Mouse (Mus musculus) mouse embryonic stem cell (cell line): ENCODE measurements around the gene Ddb1.

Experiments
- in situ Hi-C, 2 experiments: fragments of 300-500 bp; cut with MboI; formaldehyde crosslinking; loops; 1 replicate in 1 of 2; 3 replicates in 1 of 2; pipeline ENCODE4 v1.14.3; 2019 to 2020; ENCODE audit warnings: low sequenced_read_pairs in 2 of 2, low pct_unique_long_range_greater_than_20kb in 1 of 2, mixed read lengths in 1 of 2; ENCODE audit not compliant: unreplicated experiment in 1 of 2

The Ddb1 gene

GRCm38 (mm10) chr19:10587231-10587630 lies 17.9 kb upstream of the Ddb1 start:
- in situ Hi-C loops, result no loop called here

DNA sequence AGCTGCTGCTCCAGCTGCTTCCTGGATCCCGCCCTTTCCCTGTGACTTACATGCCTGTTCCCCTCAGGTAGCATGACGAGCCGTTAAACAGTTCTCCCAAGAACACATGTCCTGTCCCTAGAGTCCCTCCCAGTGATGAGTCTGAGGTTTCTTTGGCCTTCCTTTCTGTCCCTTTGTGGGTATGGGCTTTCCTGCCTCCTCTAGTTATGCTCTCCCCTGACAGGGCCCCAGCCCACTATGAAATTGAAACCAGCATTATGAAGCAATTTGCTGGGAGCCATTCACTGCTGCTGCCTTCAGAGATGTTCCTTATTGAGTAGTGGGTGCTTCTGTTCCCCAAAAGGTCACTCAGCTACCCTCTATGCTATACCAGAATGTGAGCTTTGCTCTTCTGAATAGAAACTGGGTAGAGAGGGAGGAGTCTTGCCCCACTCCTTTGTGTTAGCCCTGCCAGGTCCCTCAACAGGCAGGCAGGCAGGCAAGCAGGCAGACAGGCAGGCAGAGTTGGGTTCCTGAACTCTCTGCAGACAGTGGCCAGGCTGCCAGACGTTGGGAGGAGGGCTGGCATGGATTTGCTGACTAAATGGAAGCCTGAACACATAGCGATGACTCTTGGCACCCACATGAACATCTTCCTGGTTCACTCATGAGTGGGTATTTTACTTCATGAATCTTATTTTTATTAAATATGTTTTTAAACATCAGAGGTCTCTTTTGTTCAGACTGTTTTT lies 15.8 kb upstream of the Ddb1 start:
- in situ Hi-C loops, result no loop called here

DNA sequence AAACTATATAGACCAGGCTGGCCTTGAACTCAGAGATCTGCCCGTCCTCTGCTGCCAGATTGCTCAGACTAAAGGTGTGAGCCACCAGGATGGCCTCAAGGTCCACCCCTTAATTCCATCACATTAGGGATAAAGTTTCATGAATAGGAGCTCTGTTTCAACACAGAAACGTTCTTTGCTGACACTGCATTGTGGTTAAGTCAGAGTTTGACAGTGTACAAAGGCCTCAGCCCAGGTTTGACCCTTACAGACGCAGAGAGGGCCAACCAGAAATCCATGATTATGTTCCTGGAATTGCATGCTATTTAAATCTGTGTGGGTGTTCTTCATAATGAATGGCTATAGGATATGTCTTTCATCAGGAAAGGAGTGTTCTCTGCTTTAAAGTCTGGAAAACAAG lies 14.8 kb upstream of the Ddb1 start:
- in situ Hi-C loops, result no loop called here

DNA sequence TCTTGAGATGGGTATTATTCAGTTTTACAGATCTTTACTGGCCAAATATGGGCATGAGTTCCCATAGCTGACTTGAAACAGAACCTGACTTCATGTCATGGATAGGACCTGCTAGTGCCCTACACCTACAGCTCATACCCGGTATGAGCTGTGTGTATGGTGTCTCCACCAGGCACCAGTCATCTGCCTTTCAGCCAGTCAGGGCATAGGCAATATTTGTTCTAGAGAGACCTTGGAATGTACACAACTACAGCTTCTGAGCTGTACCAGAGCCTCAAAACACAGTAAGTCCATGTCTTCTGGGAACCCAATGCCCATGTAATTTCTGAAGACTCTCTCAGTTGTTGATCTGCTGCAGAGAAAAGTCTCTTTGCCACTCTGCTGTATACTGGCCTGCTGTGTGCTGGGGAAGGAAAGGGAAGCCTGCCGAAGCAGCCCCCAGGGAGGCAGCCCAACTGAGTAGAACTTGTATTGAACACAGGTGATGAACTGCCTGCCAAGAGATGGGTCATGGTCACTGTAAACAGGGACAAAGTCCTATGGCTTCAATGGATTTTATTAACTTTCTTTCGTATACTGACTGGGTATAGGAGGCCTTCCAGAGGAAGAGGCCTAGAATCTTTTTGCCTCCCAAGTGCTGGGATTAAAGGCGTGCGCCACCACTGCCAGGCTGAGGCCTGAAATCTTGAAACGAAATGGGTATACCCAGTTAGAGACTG lies 13.3 kb upstream of the Ddb1 start:
- in situ Hi-C loops, result no loop called here

DNA sequence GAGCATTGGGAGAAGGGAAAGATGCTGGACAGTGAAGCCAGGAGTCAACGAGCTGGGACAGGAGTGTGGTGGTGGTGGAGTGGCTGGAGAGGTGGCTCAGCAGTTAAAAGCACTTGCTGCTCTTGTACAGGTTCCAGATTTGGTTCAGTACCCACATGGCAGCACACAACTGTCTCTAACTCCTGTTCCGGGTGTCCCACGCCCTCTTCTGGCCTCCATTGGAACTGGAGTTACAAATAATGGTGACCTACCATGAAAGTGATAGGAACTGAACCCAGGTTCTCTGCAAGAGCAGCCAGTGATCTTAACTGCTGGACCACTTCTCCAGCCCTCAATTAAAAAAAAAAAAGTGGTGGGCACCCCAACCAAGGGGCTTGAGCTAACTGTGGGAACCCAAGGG lies 6.9 kb upstream of the Ddb1 start:
- in situ Hi-C loops, result no loop called here

GRCm38 (mm10) chr19:10599648-10600047 lies 5.5 kb upstream of the Ddb1 start:
- in situ Hi-C loops, result loop anchor here (25.0 kb wide), 2 partner anchors 1338 to 1662 kb away; partner anchors contain the start of genes Eml3 (in 1 of the 2), Mta2 (in 1 of the 2) and Rom1 (in 1 of the 2)

GRCm38 (mm10) chr19:10602247-10602769 lies 2.8 kb upstream of the Ddb1 start:
- in situ Hi-C loops, result loop anchor here (25.0 kb wide), 2 partner anchors 1335 to 1665 kb away; partner anchors contain the start of genes Eml3 (in 1 of the 2), Mta2 (in 1 of the 2) and Rom1 (in 1 of the 2)

DNA sequence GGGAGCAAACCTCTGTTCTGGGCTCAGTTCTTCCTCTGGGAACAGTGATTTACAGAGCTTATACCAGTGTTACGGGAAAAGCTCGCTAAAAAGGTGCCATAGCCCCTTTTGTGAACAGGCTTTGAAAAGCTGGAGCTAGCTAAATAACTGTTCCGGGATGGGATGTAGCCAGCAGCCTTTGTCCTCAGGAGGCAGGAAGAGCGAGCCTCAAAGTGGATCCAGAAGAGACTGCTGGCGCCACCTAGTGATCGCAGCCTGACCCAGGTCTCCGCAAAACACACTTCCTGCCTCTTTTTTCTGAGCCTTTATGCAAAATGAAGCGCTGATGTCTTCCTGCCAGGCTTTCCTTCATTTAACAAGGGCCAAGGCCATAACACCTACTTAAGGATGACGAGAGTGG lies 2.3 kb upstream of the Ddb1 start:
- in situ Hi-C loops, result loop anchor here (25.0 kb wide), 2 partner anchors 1335 to 1665 kb away; partner anchors contain the start of genes Eml3 (in 1 of the 2), Mta2 (in 1 of the 2) and Rom1 (in 1 of the 2)

GRCm38 (mm10) chr19:10603660-10604523 lies 1.2 kb upstream of the Ddb1 start:
- in situ Hi-C loops, result loop anchor here (25.0 kb wide), 2 partner anchors 1333 to 1667 kb away; partner anchors contain the start of genes Eml3 (in 1 of the 2), Mta2 (in 1 of the 2) and Rom1 (in 1 of the 2)

DNA sequence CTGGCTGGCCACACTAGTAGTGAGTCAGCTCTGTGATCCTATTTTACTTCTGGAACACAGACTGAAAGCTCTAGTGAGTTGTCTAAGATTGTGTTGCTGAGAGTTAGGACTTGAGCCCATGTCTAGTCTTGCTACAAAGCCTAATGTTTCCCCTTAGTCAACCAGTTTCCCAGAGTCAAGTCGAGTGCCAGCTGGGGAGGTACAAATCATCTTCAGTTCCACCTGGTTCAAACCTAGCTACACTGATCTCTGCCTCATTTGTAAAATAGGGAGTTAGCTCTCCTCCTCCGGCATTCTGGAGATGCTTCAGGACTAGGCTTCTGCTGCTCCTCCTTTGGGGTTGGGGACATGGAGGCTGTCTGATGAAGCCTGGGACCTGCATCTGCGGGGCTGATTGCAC lies 593 bp upstream of the Ddb1 start:
- in situ Hi-C loops, result loop anchor here (25.0 kb wide), 2 partner anchors 1333 to 1667 kb away; partner anchors contain the start of genes Eml3 (in 1 of the 2), Mta2 (in 1 of the 2) and Rom1 (in 1 of the 2)

GRCm38 (mm10) chr19:10605901-10606622 lies 935 bp downstream of the Ddb1 start:
- in situ Hi-C loops, result loop anchor here (5.0 to 25.0 kb wide), 3 partner anchors 54 to 1669 kb away; partner anchors contain the start of genes Eml3 (in 1 of the 2), Mta2 (in 1 of the 2) and Rom1 (in 1 of the 2)

DNA sequence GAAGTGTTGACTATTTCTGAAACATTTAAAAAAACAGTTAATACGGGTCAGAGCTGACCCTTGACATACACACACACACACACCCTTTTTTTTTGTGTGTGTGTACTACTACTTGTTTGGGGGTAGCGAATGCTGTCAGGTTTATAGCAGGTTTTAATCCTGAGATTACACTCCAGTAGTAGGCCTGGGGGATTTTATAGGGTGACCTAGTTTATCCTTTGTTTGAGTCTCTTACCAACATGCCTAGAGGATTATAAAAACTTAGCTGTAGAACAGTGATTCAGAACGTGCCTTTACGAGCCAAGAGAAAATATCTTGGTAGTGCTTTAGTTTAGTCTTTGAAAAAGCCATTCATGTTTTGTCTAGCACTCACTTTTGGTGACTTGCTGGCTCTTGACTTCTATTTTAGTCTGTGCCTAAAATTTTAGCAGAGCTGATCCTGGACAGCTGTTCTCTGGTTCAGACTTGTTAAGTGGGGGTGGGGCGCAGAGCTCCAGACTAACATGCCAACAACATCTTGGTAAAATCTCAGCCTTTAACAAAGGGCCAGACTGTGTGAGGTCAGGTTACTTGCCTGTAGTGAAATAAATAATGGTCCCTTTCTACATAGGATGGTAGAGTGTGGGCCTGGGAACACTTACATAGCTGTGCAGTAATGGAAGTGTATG lies 3.6 kb downstream of the Ddb1 start:
- in situ Hi-C loops, result loop anchor here (5.0 to 25.0 kb wide), 3 partner anchors 56 to 1671 kb away; partner anchors contain the start of genes Eml3 (in 1 of the 2), Mta2 (in 1 of the 2) and Rom1 (in 1 of the 2)

DNA sequence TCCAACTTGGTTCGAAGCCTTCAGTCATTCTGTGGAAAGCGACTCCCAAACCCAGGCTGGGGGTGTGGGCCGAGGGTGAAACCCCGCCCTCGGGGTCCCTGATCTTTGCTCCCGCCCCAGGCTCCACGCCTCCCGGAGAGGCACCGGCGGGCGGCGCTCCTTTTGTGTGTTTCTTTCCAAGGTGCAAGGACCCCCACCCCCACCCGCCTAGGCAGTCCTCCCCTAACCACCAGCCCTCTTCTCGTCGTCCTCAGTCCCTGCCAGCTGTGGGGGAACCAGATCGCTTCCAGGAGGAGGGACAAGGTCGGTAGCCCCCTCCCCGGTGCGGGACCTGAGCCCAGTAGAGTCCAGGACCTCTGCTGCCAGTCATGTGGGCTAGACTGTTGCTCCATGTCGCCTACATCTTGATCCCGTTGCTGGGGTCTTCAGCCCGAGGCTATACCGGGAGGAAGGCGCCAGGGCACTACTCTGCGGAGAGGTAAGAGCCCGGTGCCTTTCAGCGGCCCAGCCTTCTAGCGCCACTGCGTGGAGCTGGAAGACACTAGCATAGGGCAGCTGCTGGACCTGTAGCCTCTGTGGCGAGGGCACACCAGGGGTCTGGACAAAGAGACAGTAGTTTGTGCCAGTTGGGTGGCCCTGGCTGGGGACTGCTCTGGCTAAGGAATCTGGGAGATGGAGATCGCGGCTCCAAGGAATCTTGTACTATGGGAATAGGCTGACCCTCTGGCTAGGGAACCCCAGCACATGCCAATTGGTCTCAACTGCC lies 29.2 kb downstream of the Ddb1 start, which contains the start of gene Vwce:
TSS of gene Vwce (plus strand) at position 108 of the 766 bp plus-strand sequence.
- in situ Hi-C loops, result no loop called here

DNA sequence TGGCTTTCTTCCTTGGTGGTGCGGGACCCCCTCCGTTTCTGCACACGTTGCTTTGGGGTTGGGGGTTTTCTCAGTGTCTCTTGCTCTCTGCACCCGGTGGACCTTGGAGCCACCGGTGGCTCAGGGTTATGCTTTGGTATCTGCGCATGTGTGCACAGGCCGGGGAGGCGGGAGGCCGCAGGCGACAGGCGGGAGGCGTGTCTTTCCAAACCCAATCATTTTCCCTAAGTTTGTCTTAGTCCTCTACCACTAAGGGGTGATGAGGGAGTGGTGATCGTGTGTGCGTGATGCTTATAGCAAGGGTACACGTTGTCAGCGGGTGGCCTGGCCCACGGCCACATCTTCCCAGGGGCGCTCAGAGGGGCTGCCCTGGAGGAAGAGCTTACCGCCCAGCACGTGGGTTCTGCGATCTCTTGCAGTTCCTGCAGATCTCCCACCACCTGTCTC lies 29.8 kb downstream of the Ddb1 start:
- in situ Hi-C loops, result no loop called here

DNA sequence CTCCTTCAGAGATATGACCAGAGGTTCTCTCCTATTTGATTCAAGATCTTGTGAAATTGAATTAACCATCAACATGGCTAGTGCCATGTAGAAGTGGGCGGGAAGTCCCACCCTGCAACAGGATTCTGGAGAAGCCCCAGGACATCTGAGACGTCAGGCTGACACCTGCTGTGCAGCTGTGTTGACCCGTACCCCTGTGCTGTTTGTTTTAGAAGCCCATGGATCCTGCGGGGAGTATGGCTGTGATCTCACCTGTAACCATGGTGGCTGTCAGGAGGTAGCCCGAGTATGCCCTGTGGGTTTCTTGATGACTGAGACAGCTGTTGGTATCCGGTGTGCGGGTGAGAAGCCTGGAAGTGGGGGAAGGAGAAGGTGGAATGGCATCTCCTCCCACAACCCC lies 32.7 kb downstream of the Ddb1 start:
- in situ Hi-C loops, result no loop called here

DNA sequence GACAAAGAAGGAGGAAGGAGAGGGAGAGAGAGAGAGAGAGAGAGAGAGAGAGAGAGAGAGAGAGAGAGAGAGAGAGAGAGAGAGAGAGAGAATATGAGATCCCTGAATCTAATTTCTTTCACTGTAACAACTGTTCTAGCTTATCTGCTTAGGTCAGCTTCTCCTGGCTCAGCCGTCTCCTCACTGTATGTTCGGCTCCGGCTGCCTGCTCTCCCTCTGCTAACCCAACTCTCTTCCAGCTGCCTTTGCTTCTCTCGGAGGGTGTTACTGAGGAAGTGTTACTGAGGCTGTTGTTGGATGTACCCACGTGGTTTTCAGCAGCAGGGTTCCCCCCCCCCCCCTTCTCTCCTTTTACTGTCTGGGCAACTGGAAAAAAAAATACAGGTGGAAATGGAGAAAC lies 35.0 kb downstream of the Ddb1 start:
- in situ Hi-C loops, result no loop called here
